Mouse (Mus musculus) skeletal muscle tissue, adult 2 months (tissue): ENCODE data around the gene Ube2dnl2.

Experiments
- DNase-seq: peaks from one replicate; pipeline ENCODE4 v3.0.0-alpha.2; 2012; ENCODE audit warnings: low read depth, low spot score

Gene Ube2dnl2

DNA sequence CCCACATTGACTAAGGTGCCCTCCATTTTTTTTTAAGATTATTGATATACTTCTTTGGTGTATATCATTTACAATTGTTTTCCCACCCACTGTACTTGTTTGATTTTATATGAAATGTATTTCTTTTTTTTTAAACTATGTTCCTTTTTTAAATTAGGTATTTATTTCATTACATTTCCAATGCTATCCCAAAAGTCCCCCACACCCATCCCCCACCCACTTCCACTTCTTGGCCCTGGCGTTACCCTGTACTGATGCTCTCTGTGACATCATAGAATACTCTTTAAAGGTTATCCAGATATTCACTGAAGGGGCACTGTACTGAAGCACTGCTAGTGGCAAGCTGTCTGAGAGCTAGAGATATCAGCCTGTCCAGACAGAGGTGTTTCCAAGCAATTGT is at the start of gene Ube2dnl2:
TSS of gene Ube2dnl2 (plus strand) at position 301 of the 400 bp plus-strand sequence.
- no peak for DNase-seq

DNA sequence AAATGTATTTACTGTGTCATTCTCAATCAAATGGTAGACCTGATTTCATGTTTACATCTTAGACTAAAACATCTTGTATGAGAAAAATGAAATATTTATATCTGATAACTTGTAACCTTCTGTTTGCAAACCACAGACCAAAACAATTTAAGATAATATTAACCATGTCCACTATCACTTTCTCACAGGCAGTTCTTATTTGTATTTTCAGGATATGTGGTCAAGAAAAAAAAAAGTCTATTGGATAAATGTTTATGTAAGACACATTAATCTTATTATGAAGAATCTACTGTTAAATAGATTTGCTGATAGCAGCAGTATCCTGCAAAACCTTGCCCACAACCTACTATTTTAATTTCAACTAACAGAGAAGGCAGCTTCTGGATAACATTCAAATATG is 11.9 kb upstream of the Ube2dnl2 start:
- no peak for DNase-seq

DNA sequence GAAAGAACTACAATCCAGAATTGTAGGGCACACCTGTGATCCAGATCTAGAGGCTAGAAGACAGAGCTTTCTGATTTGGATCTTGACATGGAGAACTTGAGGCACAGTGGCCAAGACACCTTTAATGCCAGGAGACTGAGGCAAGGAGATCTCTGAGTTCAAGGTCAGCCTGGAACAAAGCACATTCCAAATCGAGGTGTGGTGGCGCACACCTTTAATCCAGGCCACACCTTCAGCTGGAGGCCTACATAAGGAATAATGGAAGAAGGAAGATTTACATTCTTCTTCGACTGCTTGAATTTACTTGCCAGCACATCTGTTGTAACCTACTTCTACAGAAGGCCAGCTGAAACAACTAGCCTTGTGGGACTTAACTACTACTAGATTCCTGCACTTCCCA is 9.9 kb upstream of the Ube2dnl2 start:
- no peak for DNase-seq

DNA sequence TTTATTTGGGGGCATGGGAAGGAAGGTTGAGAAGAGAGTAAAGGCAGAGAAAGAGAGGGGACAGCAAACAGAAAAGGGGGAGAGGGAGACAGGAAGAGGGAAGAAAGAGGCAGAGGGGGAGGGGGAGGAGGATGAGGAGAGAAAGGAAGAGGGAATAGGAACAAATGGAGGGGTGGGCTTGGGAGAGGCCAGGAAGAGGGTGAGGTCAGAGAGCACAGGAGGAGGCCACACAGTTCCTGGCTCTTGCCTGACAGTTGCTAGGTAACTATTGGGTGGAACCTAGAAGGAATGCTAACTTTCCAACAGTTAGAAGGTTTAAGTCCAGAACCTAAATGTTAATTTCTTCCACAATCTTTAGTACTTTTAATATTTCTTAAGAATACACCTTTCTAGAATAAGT is 4.0 kb upstream of the Ube2dnl2 start:
- DNase-seq, result no peak

DNA sequence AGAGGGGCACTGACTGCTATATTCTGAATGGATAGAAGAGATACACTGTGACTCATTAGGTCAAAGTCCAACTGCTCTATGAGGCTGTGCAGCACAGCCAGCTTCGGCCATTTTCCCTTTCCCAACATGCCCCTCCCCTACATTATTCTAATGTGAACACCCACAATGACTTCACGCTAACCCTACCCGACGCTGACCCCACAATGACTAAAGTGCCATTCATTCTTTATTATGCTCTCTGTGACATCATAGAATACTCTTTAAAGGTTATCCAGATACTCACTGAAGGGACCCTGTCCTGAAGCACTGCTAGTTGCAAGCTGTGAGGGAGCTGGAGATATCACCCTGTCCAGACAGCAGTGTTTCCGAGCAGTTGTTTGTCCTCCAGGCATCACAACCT is 2.7 kb upstream of the Ube2dnl2 start, which contains the start of gene Ube2dnl1:
TSS of gene Ube2dnl1 (plus strand) at position 301 of the 400 bp plus-strand sequence.
- DNase-seq, result no peak

DNA sequence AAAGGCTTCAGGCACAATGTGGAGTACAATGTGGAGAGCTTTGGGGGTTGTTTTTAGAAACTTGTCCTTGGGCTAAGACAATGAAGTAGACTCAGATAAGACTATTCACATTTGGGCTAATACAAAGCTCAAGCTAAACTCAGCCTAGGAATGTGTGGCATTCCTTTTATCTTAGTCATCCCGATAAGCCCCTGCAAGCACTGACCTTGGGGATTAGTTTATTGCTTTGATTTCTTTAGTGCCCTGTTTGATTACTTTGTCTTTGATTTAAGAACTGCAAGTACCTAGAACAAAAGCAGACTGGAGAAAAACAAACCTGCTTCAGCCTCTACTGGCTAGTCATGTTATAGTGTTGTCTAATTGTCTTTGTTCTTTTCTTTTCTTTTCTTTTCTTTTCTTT is 47.7 kb downstream of the Ube2dnl2 start:
- DNase-seq, result no peak
